Mouse (Mus musculus) cerebellum, adult 11-12 months (tissue): ENCODE results near the gene Afg1l.

Experiments used
- DNase-seq: peaks from one replicate; pipeline ENCODE4 v3.0.0; 2022

Afg1l gene

GRCm38 (mm10) chr10:42478341-42478720 is at the start of gene Afg1l:
Gene Afg1l (minus strand): TSS chr10:42478565.
- DNase-seq: peak; percentile 94

GRCm38 (mm10) chr10:42525682-42526081 is 47.3 kb upstream of the Afg1l start:
- DNase-seq: no peak

GRCm38 (mm10) chr10:42523556-42524162 is 45.3 kb upstream of the Afg1l start:
- DNase-seq: no peak

- no peak for DNase-seq
These were observed 44.5 kb upstream of the Afg1l start for GRCm38 (mm10) chr10:42522912-42523311.

- DNase-seq: no peak
These were observed 43.1 kb upstream of the Afg1l start for GRCm38 (mm10) chr10:42521315-42521981.

- no peak for DNase-seq
These were observed 40.0 kb upstream of the Afg1l start for GRCm38 (mm10) chr10:42518363-42518762.

GRCm38 (mm10) chr10:42514125-42514524 is 35.8 kb upstream of the Afg1l start:
- DNase-seq: no peak

- no peak for DNase-seq
These were observed 33.1 kb upstream of the Afg1l start for GRCm38 (mm10) chr10:42511184-42512135.

GRCm38 (mm10) chr10:42510141-42510540 is 31.8 kb upstream of the Afg1l start:
- no peak for DNase-seq

GRCm38 (mm10) chr10:42504096-42504710 is 25.8 kb upstream of the Afg1l start:
- DNase-seq: no peak

- peak; percentile 78 for DNase-seq
These were observed 24.2 kb upstream of the Afg1l start for GRCm38 (mm10) chr10:42502349-42503111.

GRCm38 (mm10) chr10:42501775-42502348 is 23.5 kb upstream of the Afg1l start, which contains the start of gene Snx3:
Gene Snx3 (plus strand): TSS chr10:42502030.
- DNase-seq: peak; percentile 98

GRCm38 (mm10) chr10:42501161-42501560 is 22.8 kb upstream of the Afg1l start:
- no peak for DNase-seq

GRCm38 (mm10) chr10:42500611-42501010 is 22.2 kb upstream of the Afg1l start:
- no peak for DNase-seq

- DNase-seq: no peak
These were observed 14.6 kb upstream of the Afg1l start for GRCm38 (mm10) chr10:42493000-42493399.

GRCm38 (mm10) chr10:42492027-42492771 is 13.8 kb upstream of the Afg1l start:
- no peak for DNase-seq

GRCm38 (mm10) chr10:42491158-42491557 is 12.8 kb upstream of the Afg1l start:
- DNase-seq: no peak

- no peak for DNase-seq
These were observed 10.4 kb upstream of the Afg1l start for GRCm38 (mm10) chr10:42488606-42489296.

- no peak for DNase-seq
These were observed 2.4 kb upstream of the Afg1l start for GRCm38 (mm10) chr10:42480719-42481118.

GRCm38 (mm10) chr10:42477550-42478340 is 620 bp downstream of the Afg1l start:
- peak; percentile 26 for DNase-seq
